Mouse (Mus musculus): ENCODE measurements around the gene Ascc3. TPM values are rescaled to one million over a fixed set of nuclear protein-coding genes. Genes with fewer than 3 reads are reported as not detected.

Ascc3 gene
- polyA plus RNA-seq, 1 experiment from 2014 or later = 17.8 TPM

DNA sequence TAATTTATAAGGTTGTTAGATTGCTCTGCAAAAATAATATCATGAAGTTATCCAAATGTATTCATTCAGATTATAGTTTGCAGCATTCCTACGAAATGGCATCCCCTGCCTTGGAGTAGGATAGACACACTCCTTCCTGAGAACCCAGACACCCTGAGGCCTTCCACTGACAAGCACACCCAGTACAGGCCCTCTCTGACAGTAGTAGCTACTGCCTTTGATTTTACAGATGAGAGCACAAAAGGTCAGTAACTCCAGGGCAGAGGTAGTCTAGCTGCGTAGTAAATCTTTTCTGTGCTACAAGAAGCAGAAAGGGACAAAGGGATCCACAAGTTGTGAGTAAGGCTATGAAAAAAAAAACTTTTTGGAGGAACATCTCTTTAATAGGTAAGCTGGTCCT, 289.9 kb downstream of the Ascc3 start:
- H3K9me3 ChIP-seq = no peaks in the 10 kb centered on the region
- peaks cover 3% of the 10 kb centered on the region; the same call in 1 of the 2 replicates for H3K27me3 ChIP-seq
- H3K4me3 ChIP-seq = no peak overlapping the region
- H3K27ac ChIP-seq = no peak overlapping the region
- no peak overlapping the region for H3K9ac ChIP-seq
- 71% methylated on average over 2 of the region's 2 CpGs for WGBS
- H3K4me2 ChIP-seq = no peak overlapping the region
- H3K36me3 ChIP-seq = no peaks in the 10 kb centered on the region
- no peak for ATAC-seq (ENCODE audit: low FRiP score)
- no peaks in the 10 kb centered on the region for H3K4me1 ChIP-seq (replicated peaks)

DNA sequence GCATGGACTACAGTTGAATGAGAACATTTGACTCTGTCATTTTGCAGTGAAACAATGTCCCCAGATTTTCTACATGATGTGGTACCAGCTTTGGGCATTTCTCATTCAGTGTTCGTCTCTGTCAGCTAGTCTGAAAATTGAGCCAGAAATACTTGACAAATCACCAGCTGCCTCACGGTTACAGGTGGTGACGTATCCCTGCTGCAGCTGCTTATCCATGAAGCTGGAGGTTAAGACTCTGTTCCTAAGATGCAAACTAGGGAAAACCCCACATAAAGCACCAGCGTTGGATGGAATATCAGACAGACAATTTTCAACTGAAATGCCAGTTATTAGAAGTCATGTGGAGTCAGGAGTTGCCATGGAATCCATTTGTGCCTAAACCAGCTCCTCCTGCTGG, 293.8 kb downstream of the Ascc3 start:
- WGBS = 63% methylated on average over 4 of the region's 4 CpGs
- H3K9ac ChIP-seq = no peak overlapping the region
- no peak for ATAC-seq (ENCODE audit: low FRiP score)
- H3K4me1 ChIP-seq (replicated peaks) = no peaks in the 10 kb centered on the region
- no peak overlapping the region for H3K27ac ChIP-seq
- no peaks in the 10 kb centered on the region for H3K9me3 ChIP-seq
- no peak overlapping the region for H3K4me2 ChIP-seq
- H3K36me3 ChIP-seq = no peaks in the 10 kb centered on the region
- peaks cover 39% of the 10 kb centered on the region for H3K27me3 ChIP-seq
- H3K4me3 ChIP-seq = no peak overlapping the region

DNA sequence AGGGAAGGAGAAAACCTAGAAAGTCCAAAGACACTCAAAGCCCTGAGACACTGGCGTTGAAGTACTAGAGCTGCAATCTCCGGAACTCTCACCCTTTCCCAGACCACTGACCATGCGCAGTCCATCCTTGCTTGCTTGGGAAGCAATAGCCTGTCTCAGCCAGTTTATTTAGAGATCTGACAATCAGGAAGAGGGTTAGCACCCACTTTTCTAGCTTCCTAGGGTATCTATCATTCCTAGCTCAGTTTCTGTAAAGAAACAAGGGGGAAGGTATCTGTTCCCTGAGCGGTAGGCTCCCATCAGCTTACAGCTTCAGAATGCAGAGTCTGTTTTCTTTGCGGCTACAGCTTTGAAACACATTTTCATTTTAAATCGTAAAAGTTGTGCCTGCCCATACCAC, 298.2 kb downstream of the Ascc3 start:
- H3K36me3 ChIP-seq = no peaks in the 10 kb centered on the region
- H3K4me2 ChIP-seq = no peak overlapping the region
- no peak overlapping the region for H3K27ac ChIP-seq
- H3K4me3 ChIP-seq = no peak overlapping the region
- H3K9ac ChIP-seq = no peak overlapping the region
- ATAC-seq (ENCODE audit: low FRiP score) = no peak
- WGBS = 10% methylated on average over 6 of the region's 6 CpGs
- peaks cover 18% of the 10 kb centered on the region for H3K4me1 ChIP-seq (replicated peaks)
- H3K9me3 ChIP-seq = no peaks in the 10 kb centered on the region
- H3K27me3 ChIP-seq = peaks cover 79% of the 10 kb centered on the region

DNA sequence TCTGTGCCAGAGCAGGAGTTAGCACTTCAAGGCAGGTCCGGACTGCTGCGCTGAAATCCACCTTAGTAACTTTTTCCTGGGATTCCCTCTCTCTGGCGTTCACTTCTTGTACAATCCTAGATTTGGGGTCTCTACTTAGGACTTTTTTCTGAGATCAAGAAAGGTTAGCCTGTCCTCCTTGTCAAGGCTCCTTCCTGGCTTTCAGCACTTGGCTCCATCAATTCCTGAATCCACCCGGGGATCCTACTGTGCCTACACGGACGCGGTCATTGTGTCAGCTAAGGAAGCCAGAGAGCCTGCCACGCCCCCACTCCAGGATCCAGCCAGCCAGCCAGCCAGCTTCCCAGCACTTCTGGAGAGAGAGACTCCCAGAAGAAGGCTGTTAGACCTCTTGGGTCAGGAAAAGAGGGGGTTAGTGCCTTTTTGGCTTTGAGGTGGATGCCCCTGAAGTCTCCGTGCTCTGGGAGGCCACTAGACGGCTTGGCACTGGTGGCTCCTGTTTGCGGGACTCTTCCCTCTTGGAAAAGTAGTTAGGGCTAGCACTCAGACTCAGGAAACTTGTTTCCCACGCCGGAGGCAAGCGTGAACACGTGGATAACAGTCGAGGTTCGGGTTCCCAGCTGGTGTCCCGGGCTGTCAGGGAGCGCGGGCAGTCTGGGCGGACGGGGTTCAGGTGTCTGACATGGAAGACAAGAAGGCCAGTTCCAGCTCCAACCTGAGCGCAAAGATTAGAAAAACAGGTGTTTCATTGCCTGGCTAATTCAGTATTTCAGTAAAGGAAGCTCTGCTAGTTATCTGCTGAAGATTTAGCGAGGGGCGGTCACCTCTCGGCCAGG, 299.6 kb downstream of the Ascc3 start:
- peaks cover 18% of the 10 kb centered on the region for H3K4me1 ChIP-seq (replicated peaks)
- no peak overlapping the region for H3K4me2 ChIP-seq
- no peak overlapping the region for H3K27ac ChIP-seq
- H3K27me3 ChIP-seq = peaks cover 94% of the 10 kb centered on the region
- no peak overlapping the region for H3K9ac ChIP-seq
- H3K9me3 ChIP-seq = no peaks in the 10 kb centered on the region
- H3K4me3 ChIP-seq = no peak overlapping the region
- H3K36me3 ChIP-seq = no peaks in the 10 kb centered on the region
- WGBS = under 1% methylated on average over 26 of the region's 26 CpGs
- ATAC-seq (ENCODE audit: low FRiP score) = no peak

DNA sequence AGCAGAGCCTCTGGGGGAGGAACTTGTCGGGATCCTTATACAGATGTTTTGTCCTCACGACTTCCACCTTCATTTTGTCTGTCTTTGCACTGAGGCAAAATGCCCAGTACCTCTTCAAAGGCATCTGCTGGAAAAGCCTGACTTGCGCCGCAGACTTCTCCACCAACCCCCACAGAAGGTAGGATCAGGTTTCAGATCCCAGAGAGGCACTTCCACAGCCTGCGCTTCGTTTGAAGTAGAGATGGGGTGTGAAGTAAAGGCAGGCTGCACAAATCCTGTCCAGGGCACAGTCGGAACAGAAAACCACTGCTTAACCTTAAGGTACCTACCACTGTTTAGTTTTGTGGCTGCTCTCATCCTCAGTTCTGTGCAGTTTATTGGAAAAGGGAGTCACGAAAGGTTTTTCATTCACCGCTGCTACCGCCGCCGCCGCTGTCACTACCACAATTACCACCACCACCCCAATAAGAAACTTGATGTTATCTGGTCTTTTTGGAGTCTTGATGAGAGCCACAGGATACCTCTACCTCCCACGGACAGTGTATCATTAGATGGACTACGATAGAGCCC, 300.4 kb downstream of the Ascc3 start:
- no peak for ATAC-seq (ENCODE audit: low FRiP score)
- peaks cover 18% of the 10 kb centered on the region for H3K4me1 ChIP-seq (replicated peaks)
- H3K4me2 ChIP-seq = no peak overlapping the region
- no peak overlapping the region for H3K9ac ChIP-seq
- no peaks in the 10 kb centered on the region for H3K36me3 ChIP-seq
- peaks cover 98% of the 10 kb centered on the region for H3K27me3 ChIP-seq
- H3K27ac ChIP-seq = no peak overlapping the region
- no peaks in the 10 kb centered on the region for H3K9me3 ChIP-seq
- 2% methylated on average over 15 of the region's 15 CpGs for WGBS
- H3K4me3 ChIP-seq = no peak overlapping the region

DNA sequence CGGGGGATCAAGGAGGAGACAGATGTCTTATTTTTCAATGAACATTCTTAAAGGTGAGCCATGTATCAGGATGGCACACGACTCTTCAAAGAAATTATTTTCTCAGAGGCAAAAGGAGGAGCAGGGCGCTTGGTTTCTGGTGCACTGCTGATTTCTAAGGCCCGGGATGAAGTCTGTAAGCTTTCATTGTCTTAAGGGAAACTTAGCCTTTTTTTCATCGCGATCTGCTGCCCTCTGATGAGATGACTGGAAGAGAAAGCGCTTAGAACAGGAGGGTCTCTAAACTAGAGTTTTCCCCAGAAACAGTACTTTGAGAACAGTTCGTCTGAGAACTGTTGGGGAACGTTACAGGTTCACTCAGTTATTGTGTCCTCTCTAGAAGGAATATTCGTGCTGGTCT, 301.1 kb downstream of the Ascc3 start:
- Histone ChIP-seq H3K4me2 (peak overlapping the region; percentile 67; the same call in 1 of the 2 replicates), H3K9me3 (no peaks in the 10 kb centered on the region), H3K27ac (no peak overlapping the region), H3K4me1 (replicated peaks) (peaks cover 18% of the 10 kb centered on the region), H3K36me3 (no peaks in the 10 kb centered on the region), H3K27me3 (peaks cover 99% of the 10 kb centered on the region), H3K9ac (no peak overlapping the region), H3K4me3 (no peak overlapping the region; the same call in 1 of the 2 replicates)
- no peak for ATAC-seq (ENCODE audit: low FRiP score)
- WGBS = 2% methylated on average over 10 of the region's 10 CpGs

DNA sequence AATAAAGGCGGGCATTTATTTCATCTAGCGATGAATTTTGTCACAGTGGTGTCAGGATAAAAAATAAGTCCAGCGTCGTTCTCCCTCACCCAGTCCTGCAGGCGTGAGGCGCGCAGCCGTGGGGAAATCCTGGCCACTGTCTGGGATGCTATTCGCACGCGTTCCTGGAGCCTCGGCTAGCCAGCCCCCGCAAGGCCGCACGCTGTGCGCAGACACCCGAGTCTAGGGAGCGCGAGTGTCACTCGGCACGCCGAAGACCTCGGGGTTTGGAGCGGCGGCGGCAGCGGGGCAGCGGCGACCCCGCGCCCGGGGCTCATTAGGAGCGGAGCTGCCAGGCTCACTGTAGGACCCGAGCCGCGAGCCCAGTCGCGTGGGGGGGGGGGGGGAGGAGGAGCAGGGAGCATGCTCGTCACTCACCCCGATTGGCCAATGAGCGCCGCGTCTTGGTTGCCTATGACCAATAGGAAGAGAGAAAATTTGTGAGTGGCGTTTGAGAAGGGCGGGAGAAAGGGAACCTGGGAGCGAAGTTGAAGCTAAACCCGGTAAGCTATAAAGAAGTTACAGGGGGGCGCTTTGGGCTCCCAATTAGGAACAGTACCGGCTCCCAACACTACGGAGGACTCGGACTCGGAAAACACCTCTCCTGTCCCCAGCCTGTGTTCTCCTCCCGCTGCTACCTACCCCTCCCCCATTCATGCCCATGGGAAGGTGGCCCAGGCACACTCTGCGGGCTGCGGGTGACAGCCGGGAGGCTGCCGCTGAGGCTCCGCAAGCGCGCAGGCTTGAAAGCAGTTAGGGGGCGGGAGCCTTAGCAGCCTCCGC, 301.9 kb downstream of the Ascc3 start, which contains the start of gene Sim1:
TSS of gene Sim1 (plus strand) at position 585 of the 822 bp plus-strand sequence.
- H3K27ac ChIP-seq = no peak within 1 kb of the TSS

DNA sequence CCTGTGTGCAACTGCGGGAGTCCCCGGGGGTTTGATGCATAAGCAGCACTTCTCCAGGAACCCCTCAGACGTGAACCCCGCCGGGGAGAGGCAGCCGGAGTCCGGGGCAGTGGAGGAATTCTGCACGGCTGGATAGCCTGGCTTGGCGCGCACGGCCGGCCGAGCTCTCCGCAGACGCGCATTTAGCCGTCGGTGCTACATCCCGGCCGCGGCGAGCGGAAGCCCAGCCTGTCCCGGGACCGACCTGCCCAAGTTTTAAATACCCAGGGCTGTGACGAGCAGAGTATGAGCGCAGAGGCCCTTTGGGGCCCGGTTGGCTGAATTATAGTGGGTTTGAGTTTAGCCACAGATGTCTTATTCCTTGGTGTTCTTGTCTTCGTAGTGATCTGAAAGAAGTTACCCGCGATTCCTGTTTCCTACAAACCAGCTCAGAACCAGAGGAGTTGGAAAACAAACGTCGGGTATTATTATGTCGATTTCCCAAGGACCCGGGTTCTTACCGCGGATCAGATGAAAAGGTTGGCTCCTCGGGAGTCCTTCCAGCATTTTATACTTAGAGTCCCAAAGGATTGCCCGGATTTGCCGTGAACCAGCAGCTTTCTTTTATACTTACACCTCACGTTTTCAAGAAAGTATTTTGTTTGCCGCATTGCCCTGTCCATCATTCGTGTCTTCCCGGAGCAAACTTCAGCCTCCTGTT, 302.8 kb downstream of the Ascc3 start:
- Histone ChIP-seq H3K4me1 (replicated peaks) (peaks cover 18% of the 10 kb centered on the region), H3K27ac (no peak overlapping the region), H3K27me3 (peaks cover 94% of the 10 kb centered on the region), H3K9me3 (no peaks in the 10 kb centered on the region), H3K9ac (no peak overlapping the region), H3K36me3 (no peaks in the 10 kb centered on the region), H3K4me3 (peak overlapping the region; percentile 49), H3K4me2 (peak overlapping the region; percentile 67)
- ATAC-seq (ENCODE audit: low FRiP score) = peak; percentile 16
- 1% methylated on average over 44 of the region's 44 CpGs for WGBS

More for the DNA sequence above, 301.9 kb downstream of the Ascc3 start, which contains the start of gene Sim1:
- Histone ChIP-seq H3K4me1 (replicated peaks) (peaks cover 18% of the 10 kb centered on the region), H3K27me3 (peaks cover 96% of the 10 kb centered on the region), H3K9me3 (no peaks in the 10 kb centered on the region), H3K4me2 (peak within 1 kb of the TSS; percentile 67), H3K4me3 (peak within 1 kb of the TSS; percentile 49), H3K36me3 (no peaks in the 10 kb centered on the region), H3K9ac (peak within 1 kb of the TSS; percentile 49; the same call in 1 of the 2 replicates)
- under 1% methylated on average over 60 of the region's 62 CpGs for WGBS
- ATAC-seq (ENCODE audit: low FRiP score) = peak; percentile 95

DNA sequence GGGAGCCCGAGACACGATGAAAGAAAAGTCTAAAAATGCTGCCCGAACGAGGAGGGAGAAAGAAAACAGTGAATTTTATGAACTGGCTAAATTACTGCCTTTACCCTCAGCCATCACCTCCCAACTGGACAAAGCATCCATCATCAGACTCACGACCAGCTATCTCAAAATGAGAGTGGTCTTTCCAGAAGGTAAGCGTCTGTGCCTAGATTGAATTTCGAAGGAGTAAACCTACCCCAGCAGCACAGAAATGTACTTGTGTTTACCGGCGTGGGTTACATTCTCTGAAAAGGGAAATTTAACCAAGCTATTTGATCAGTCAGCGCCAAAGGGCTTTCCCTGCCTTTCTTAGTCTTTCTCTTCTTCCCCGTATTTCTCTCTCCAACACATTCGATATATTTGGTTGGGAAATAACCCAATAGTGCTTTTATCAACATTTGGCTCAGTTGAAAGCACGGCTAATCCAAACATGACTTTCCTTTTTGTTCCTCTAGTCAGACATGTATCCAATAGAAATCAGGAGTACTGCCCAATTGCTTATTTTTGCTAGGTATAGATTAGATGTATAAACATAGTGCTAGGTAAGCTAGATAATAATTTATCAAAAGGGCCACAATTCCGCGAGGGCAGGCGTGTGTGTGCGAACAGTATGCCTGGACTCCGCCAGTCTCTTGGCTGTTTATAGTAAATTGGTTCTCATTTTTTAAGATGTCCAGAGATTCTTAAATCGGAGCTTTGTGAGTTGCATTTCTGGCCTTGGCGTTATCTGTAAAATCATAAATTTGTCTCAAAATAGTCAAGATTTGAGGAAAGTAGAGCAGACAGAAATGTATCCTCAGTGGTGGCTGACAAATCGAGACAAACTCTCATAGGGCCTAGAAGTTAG, 303.7 kb downstream of the Ascc3 start:
- Histone ChIP-seq H3K27ac (no peak overlapping the region), H3K27me3 (peaks cover 94% of the 10 kb centered on the region), H3K4me1 (replicated peaks) (peaks cover 22% of the 10 kb centered on the region), H3K4me3 (no peak overlapping the region), H3K9me3 (no peaks in the 10 kb centered on the region), H3K4me2 (no peak overlapping the region), H3K9ac (no peak overlapping the region), H3K36me3 (no peaks in the 10 kb centered on the region)
- 3% methylated on average over 21 of the region's 21 CpGs for WGBS
- no peak for ATAC-seq (ENCODE audit: low FRiP score)

DNA sequence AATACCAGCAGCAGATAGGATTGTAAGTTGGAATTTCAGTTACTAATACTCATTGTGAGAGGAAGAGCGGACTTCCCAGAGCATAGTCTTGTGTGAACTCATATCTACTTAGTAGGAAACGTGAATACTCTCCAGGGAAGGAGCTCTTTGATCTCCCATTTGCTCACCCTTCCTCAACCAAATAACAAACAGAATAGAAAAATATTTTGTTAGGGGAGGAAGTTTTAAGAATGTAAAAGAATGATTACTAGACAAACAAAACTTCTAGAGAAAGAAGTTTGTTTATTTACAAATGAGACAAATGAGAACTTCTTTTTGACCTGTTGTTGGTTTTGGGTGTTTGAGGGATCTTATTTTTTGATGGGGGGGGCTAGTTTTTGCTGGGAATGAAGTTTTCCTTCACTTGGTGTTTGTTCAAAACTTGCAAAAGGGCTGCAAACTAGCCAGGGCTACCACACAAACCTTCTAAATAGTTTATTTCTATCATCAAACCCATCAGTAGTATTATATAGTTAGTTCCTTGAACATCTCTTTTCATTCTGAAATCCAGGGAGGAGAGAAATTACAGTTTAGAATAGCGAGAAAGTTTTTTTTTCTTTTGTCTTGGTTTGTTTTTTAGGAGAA, 304.4 kb downstream of the Ascc3 start:
- H3K27ac ChIP-seq = no peak overlapping the region
- H3K9ac ChIP-seq = no peak overlapping the region
- WGBS = 5% methylated on average over 3 of the region's 3 CpGs
- H3K4me2 ChIP-seq = no peak overlapping the region
- no peak overlapping the region for H3K4me3 ChIP-seq
- H3K36me3 ChIP-seq = no peaks in the 10 kb centered on the region
- peaks cover 22% of the 10 kb centered on the region for H3K4me1 ChIP-seq (replicated peaks)
- H3K9me3 ChIP-seq = no peaks in the 10 kb centered on the region
- ATAC-seq (ENCODE audit: low FRiP score) = no peak
- peaks cover 94% of the 10 kb centered on the region for H3K27me3 ChIP-seq

Measured in hindbrain, embryonic 13.5 days (tissue).